Mouse (Mus musculus) cerebellum, adult 2 months (tissue): ENCODE results near the gene Def6. TPM values are rescaled to one million over a fixed set of nuclear protein-coding genes. Genes with fewer than 3 reads are reported as not detected.

ENCODE experiments used
- DNase-seq, 2 experiments: peaks; one replicate each; pipeline ENCODE4 v3.0.0; 2021
- H3K27ac ChIP-seq: fragments of 200-500 bp; 2 replicates; pipeline ENCODE4 v1.5.1; 2012; ENCODE audit warnings: low read length, control low read depth, inconsistent platforms; ENCODE audit not compliant: insufficient read depth
- H3K27me3 ChIP-seq: fragments of 200-500 bp; 2 replicates; pipeline ENCODE4 v1.6.1; 2012; ENCODE audit warnings: inconsistent platforms, mild to moderate bottlenecking, low read length, moderate library complexity; ENCODE audit not compliant: control insufficient read depth, insufficient read depth
- H3K4me1 ChIP-seq: fragments of 200-500 bp; 2 replicates; pipeline ENCODE4 v1.6.1; 2011; ENCODE audit warnings: low read length; ENCODE audit not compliant: control insufficient read depth, insufficient read depth
- H3K4me3 ChIP-seq: fragments of 200-500 bp; replicated peaks from 2 replicates; pipeline ENCODE3; 2011; ENCODE audit warnings: mild to moderate bottlenecking, low read depth, low read length, control low read depth; ENCODE audit not compliant: insufficient read depth
- CTCF ChIP-seq: fragments of 200-500 bp; IDR thresholded peaks from 2 replicates; pipeline ENCODE4 v1.5.1; 2011; ENCODE audit warnings: low read depth, mild to moderate bottlenecking, control low read depth, low read length, moderate library complexity, borderline replicate concordance; ENCODE audit not compliant: insufficient read depth
- POLR2A ChIP-seq: fragments of 200-500 bp; IDR thresholded peaks from 2 replicates; pipeline ENCODE4 v1.6.1; 2011; ENCODE audit warnings: low read length, control low read depth, borderline replicate concordance; ENCODE audit not compliant: insufficient read depth
- WGBS: fragments of 180-500 bp; shearing (Covaris S2); methylation state at CpG from one replicate; pipeline ENCODE4 v1.1.7; 2018; 5-methylcytosine and 5-hydroxymethylcytosine counted together
- polyA plus RNA-seq: library from polyadenylated mRNA; depleted of rRNA; stranded (reverse); fragments of >200 nt; gene quantifications from 2 replicates; pipeline ENCODE4 v1.2.3, GENCODE M21; 2012; rRNA removed

Gene Def6
- polyA plus RNA-seq = 4.2 and 5.4 TPM in 2 replicates

- no peak within 1 kb of the TSS for H3K4me3 ChIP-seq
Observed at GRCm38 (mm10) chr17:28207591-28208313, at the start of gene Def6. TSS of gene Def6 (plus strand) at chr17:28207778.

GRCm38 (mm10) chr17:28160361-28160760 lies 47.2 kb upstream of the Def6 start:
- DNase-seq = no peak
- Histone ChIP-seq H3K4me1 (peaks cover 5% of the 10 kb centered on the region; the same call in 1 of the 2 replicates), H3K27me3 (no peaks in the 10 kb centered on the region), H3K4me3 (no peak overlapping the region), H3K27ac (no peak overlapping the region)
- 61% methylated on average over 10 of the region's 10 CpGs for WGBS
- no peak for TF ChIP-seq CTCF
- no peak for TF ChIP-seq POLR2A

More at GRCm38 (mm10) chr17:28207591-28208313, at the start of gene Def6:
- Histone ChIP-seq H3K4me1 (no peaks in the 10 kb centered on the region), H3K27me3 (no peaks in the 10 kb centered on the region), H3K27ac (no peak within 1 kb of the TSS)
- 33% methylated on average over 26 of the region's 26 CpGs for WGBS
- DNase-seq = peak in 1 of 2 experiments; percentile 35
- no peak for TF ChIP-seq POLR2A
- TF ChIP-seq CTCF = peak; percentile 16; the same call in 1 of the 2 replicates

GRCm38 (mm10) chr17:28161310-28161881 lies 46.2 kb upstream of the Def6 start:
- no peak overlapping the region for H3K4me3 ChIP-seq
- H3K27ac ChIP-seq = no peak overlapping the region
- DNase-seq = no peak
- peaks cover 3% of the 10 kb centered on the region; the same call in 1 of the 2 replicates for H3K4me1 ChIP-seq
- WGBS = 35% methylated on average over 11 of the region's 11 CpGs
- H3K27me3 ChIP-seq = no peaks in the 10 kb centered on the region
- TF ChIP-seq POLR2A (no peak), CTCF (no peak)

GRCm38 (mm10) chr17:28163666-28164065 lies 43.9 kb upstream of the Def6 start:
- WGBS = 4% methylated on average over 6 of the region's 6 CpGs
- DNase-seq = peak; percentile 70 to 82
- Histone ChIP-seq H3K4me3 (no peak overlapping the region), H3K27me3 (no peaks in the 10 kb centered on the region), H3K27ac (no peak overlapping the region), H3K4me1 (peaks cover 3% of the 10 kb centered on the region; the same call in 1 of the 2 replicates)
- TF ChIP-seq POLR2A (no peak), CTCF (peak; percentile 96)

- no peaks in the 10 kb centered on the region; the same call in 1 of the 2 replicates for H3K4me1 ChIP-seq
- H3K27ac ChIP-seq = no peak overlapping the region
- DNase-seq = peak in 1 of 2 experiments; percentile 46
- no peak overlapping the region for H3K4me3 ChIP-seq
- TF ChIP-seq POLR2A (no peak), CTCF (no peak)
- 67% methylated on average over 6 of the region's 6 CpGs for WGBS
- no peaks in the 10 kb centered on the region for H3K27me3 ChIP-seq
Observed at GRCm38 (mm10) chr17:28170460-28171305, 36.9 kb upstream of the Def6 start.

- TF ChIP-seq CTCF = no peak
- TF ChIP-seq POLR2A = no peak
- Histone ChIP-seq H3K27ac (no peak overlapping the region), H3K27me3 (no peaks in the 10 kb centered on the region), H3K4me1 (no peaks in the 10 kb centered on the region; the same call in 1 of the 2 replicates), H3K4me3 (no peak overlapping the region)
- WGBS = 48% methylated on average over 9 of the region's 9 CpGs
- no peak for DNase-seq
Observed at GRCm38 (mm10) chr17:28172690-28173089, 34.9 kb upstream of the Def6 start.

GRCm38 (mm10) chr17:28176775-28177539 lies 30.6 kb upstream of the Def6 start, which contains the start of gene Zfp523:
TSS of gene Zfp523 (plus strand) at chr17:28177129.
- peak within 1 kb of the TSS; percentile 99 for H3K4me3 ChIP-seq
- H3K27ac ChIP-seq = peak within 1 kb of the TSS; percentile 85
- TF ChIP-seq CTCF (no peak), POLR2A (peak; percentile 38; the same call in 1 of the 2 replicates)
- peaks cover 6% of the 10 kb centered on the region; the same call in 1 of the 2 replicates for H3K4me1 ChIP-seq
- H3K27me3 ChIP-seq = no peaks in the 10 kb centered on the region
- WGBS = under 1% methylated on average over 78 of the region's 82 CpGs
- peak; percentile 92 to 93 for DNase-seq
